Mouse (Mus musculus): ENCODE measurements around the gene Carm1.
A peak's percentile ranks its signal among the peaks of the same experiment; 100 is the strongest.

Carm1 gene

DNA sequence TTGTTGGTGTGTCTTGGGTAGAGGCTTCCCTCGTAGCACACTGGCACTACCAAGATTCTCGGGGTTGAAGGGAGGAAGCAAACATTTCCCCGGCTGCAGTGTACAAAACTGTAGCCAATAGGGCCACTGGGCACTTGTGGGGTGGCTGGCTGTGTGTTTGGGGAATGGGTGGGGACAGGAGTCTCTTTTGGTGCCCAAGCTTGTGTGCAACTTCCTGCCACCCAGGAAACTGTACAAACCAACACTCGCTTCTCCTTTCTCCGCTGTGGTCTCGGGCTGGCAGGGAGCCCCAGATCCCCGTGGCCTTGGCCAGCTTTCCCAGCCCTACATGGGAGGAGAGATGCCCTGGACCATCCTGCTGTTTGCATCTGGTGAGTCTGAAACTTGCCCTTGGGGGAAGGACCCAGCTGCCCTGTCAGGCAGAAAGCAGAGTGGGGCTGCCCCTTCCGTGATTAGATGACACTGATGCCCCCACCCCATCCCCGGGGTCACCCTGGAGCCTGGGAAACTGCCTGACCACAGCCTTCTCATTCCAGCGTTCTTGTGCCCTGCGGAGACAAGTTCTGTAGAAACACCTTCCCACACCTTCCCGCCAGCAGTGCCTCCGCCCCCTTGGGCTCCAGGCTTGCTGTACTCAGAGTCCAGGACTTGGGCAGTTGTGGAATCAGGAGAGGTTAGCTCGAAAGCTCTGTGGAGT is 20.6 kb upstream of the Carm1 start, which contains the start of gene AB124611:
Gene AB124611 (plus strand): TSS at position 240 of the 697 bp plus-strand sequence.
- TF ChIP-seq GATA4 (IDR thresholded peaks at IDR 0.05; ENCODE audit: insufficient replicate concordance, low read length): no peak

DNA sequence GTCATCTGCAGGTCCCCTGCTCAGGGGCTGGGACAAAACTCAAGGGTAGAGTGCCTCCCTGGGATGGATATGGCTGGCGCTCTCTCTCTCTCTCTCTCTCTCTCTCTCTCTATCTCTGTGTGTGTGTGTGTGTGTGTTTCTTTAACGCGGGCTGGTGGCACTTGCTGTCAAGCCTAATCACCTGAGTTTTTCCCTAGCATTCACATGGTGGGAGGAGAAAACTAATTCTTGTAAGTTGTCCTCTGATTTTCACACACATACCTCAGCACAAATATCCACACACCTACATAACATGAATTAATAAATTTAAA is 20.1 kb upstream of the Carm1 start:
- TF ChIP-seq GATA4 (IDR thresholded peaks at IDR 0.05; ENCODE audit: insufficient replicate concordance, low read length): no peak

DNA sequence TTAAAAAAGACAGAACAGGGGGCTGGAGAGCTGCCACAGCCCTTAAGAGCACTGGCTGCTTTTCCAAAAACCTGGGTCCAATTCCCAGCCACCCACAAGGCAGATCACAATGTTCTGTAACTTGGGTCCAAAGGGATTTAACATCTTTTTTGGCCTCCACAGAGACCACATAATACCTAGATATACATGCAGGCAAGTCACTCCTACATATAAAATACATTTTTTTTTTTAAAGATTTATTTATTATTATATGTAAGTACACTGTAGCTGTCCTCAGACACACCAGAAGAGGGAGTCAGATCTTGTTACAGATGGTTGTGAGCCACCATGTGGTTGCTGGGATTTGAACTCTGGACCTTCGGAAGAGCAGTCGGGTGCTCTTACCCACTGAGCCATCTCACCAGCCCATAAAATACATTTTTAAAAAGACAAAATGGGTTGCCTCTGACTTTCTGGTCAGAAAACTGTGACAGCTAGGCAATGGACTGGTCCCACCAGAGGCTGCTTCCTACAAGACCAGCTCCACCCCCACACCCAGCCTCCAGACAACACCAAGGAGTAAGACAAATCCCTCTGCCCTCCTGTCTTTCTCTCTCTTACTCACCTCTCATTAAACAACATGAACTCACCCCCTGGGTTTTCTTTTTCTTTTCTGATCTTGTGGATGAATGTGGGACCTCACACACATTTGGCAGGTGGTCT is 19.4 kb upstream of the Carm1 start:
- TF ChIP-seq GATA4 (IDR thresholded peaks at IDR 0.05; ENCODE audit: insufficient replicate concordance, low read length): no peak

DNA sequence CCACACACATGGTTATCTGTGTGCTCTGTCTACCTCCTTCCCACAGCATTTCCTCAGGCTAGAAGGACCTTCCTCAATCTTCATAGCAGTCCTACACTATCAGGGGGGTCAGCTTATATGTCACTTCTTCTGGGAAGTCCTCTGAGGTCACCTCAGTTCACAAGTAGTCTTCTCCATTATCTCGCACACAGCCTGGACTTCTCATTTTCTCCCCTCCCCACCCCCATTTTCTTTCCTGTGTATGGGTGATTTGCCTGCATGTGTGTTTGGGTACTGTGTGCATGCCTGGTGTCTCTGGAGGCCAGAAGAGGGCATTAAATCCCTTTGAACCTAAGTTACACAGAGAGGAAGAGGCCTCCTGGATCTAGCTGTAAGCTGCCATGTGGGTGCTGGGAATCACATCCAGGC is 18.8 kb upstream of the Carm1 start:
- TF ChIP-seq GATA4 (IDR thresholded peaks at IDR 0.05; ENCODE audit: insufficient replicate concordance, low read length): no peak

DNA sequence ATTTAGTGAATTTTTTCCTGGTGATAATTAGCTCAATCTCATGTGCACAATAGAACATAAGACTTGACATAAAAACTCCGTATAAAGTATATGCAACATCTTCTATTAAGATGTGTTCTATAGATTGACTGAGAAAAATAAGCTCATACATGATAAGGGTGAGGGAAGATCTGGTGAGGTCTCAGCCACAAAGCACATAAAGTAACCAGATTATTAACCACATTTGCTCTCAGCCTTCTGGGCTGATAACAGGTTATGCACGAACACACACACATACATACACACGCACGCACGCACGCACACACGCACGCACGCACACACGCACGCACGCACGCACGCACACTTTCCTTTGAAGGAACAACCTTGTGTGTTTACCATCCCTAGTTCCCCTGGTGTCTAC is 10.2 kb upstream of the Carm1 start:
- TF ChIP-seq GATA4 (IDR thresholded peaks at IDR 0.05; ENCODE audit: insufficient replicate concordance, low read length): no peak

DNA sequence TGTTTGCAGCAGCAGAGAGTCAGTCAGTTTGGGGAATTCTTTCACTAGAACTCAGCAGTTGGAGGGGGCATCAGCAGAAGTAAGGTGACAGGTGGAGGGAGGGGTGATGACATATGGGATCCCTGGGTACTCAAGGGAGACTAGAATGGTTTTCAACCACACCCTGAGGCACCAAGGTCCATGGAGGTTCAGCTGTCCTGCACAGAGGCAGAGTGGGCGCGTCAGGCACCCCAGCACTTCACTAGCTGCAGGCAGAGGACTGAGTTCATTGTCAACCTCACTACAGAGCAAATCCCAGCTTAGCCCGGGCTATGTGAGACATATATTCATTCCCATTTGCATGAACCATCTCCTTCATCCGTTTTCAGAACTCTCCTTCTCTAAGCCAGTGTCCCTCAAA is 9.7 kb upstream of the Carm1 start:
- TF ChIP-seq GATA4 (IDR thresholded peaks at IDR 0.05; ENCODE audit: insufficient replicate concordance, low read length): no peak

DNA sequence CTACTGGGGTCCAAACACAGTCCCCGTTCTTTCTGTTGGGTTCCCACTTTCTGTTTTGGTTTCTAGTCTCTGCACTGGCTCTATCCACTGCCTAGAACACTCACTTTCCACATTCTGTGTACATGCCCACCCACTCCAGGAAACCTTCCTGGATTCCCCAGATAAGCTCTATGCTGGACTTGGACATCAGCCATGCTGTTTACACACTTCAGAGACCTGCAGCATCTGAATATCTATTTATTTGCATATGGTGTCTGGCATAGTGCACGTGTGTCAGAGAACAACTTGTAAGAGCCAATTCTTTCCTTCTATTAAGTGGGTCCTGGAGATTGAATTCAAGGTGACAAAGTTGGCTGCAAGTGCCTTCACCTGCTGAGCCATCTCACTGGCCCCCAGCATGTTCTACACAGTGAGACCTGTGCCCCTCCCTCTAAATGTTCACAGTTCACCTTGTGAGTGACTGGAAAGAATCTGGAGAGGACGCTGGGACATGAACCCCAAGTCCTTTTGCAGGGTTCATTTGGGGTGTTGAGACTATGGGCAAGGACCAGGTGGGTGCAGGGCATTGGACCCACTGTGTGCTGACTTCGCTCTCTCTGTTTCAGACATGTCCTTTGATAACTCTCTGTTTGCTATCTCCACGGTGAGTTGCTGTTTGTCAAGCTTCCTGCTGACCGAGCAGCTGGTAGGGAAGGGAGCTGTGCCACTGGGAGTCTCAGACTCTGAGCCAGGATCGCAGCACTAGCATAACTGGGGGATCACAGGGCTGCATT is 6.5 kb upstream of the Carm1 start:
- TF ChIP-seq GATA4 (IDR thresholded peaks at IDR 0.05; ENCODE audit: insufficient replicate concordance, low read length): no peak

DNA sequence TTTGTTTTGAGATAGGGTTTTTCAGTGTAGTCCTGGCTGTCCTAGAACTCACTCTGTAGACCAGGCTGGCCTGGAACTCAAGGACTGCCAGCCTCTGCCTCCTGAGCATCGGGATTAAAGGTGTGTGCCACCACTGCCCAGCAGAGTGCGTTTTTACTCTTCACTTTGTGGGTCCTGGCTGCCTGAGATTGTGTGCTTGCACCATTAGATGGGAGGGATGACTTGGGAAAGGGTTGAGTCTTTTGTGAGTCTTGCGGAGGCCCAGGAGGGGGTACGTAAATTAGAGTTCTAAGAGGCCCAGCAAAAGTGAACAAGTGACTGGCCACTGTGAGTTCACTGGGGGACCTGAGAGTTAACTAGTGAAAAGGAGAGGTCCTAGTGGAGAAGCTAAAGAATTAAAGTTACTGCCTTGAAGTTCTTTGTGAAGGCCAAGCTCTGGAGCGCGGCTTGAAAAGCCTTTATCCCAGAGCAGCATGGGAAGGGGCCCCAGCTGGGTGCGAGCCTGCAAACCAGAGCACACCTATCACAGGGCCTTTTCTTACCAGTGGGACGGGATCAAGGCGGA is 1.3 kb upstream of the Carm1 start:
- no peak for TF ChIP-seq GATA4 (IDR thresholded peaks at IDR 0.05; ENCODE audit: insufficient replicate concordance, low read length)

DNA sequence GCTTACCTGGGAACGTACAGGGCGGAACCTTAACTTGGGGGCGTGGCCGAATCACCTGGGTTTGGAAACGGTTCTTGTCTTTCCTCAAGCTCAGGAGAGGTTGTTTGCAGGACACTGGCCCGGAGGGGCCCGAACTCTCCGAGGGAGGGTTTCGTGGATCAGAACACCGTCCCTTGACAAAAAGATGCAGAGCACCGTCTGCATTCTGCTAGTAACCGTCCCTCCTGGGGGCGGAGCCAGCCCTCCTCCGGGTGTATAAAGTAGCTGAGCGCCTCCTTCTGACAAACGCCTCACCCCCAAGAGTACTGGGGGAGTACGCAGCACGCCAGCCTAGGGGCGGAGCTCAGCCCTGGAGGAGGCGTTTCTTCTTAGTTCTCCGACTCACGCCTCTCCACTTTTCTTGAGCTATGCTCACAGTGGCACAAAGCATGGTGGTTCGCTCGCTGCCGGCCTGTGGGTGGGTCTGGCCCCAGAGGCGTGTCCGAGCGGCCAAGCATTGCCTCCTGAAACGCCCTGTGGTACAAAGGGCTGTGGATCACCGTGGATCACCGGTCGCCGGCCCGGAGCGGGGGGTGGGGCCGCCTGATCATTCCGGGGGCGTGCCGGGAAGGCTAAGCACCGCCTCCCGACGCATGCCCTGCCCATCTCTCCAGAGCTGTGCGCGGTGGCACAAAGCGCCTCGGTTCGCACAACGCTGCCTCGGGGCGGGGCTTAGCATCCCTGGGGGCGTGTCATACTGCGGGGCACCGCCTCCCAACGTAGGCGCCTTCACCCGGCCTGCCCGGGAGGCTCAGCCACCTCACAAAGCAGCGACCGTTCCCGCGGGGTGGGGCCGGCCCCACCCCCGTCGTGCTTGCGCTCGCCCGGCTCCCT is 542 bp upstream of the Carm1 start:
- TF ChIP-seq GATA4 (IDR thresholded peaks at IDR 0.05; ENCODE audit: insufficient replicate concordance, low read length): no peak

DNA sequence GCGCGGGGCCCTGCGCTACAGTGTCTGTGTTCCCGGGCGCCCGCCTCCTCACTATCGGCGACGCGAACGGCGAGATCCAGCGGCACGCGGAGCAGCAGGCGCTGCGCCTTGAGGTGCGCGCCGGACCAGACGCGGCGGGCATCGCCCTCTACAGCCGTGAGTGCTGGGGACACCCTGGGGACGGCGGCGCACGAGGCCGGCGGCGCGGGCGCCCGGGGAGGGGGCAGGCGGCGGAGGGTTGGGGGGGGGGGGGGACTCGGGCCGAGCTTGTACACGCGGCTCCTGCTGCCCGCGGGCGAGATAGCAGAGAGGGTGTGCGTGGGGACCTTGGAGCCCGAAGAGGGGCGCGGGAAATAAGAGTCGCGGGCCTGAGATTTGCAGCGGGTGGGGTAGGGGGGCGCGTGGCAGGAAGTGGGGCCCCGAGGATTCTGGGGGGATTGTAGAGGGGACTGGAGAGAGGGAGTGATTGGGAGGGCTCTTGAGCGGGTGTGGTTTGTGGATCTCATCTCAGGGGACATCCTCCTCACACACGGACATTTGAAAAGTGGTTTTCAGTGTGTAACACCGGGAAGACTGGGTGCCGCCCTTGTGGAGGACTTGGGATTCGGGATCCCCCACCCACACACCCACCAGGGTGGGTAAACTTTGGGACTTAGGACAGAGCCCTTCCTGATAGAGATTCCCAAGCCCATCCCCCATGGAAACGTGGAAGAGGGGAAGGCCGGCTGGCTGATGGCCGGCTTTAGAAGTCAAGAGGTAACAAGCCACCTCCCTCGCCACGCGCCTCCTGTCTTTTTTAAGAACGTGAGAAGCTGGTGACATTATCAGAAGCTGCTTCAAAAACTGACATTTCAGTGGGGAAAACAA is 614 bp downstream of the Carm1 start:
- peak; percentile 8; the same call in 1 of the 2 replicates for TF ChIP-seq GATA4 (IDR thresholded peaks at IDR 0.05; ENCODE audit: insufficient replicate concordance, low read length)

DNA sequence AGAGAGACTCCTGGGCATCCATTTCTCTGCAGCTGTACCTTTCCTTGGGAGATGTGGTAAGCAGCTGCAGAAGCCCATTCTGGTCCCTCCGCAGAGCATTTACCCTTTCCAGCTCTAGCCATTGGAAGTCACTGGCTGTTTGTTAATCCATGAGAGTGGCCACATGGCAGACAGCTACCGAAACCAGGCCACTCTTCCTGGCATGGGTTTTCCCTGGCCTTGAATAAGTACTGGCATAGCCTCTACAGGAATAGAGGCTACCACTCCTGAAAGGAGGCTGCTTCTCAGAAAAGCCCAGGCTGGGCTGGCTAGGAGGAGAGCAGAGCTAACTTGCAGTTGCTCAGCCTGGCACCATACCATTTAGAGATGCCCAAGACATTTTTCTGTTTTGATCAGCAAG is 4.4 kb downstream of the Carm1 start:
- TF ChIP-seq GATA4 (IDR thresholded peaks at IDR 0.05; ENCODE audit: insufficient replicate concordance, low read length): no peak

DNA sequence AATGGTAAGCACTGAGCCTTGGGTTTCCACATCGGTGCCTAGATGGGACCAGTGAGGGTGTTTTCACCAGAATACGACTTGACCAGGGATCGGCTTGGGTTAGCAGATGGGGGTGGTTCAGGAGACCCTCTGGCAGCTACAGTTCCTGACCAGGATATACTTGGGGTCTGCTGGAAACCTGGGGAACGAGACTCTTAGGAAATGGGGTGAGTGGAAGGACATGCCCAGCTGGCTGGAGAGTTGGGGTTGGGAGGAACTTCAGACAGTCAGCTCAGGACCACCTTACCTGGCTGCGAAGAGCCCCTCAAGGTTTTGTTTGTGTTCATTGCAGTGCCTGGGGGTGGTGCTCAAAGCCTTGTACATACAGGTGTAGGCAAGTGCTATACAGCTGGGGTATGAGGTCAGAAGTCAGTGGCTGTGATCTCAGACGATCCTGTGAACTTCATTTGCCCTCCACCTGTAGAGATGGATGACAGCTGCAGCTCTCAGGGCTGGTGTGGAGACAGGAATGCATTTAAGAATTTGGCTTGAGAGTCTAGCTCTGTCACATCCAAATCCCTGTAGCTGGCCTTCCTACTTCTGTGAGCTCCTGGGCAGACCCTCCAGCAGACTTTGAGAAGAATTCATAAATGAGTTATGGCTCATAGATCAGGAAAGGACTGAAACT is 7.0 kb downstream of the Carm1 start:
- no peak for TF ChIP-seq GATA4 (IDR thresholded peaks at IDR 0.05; ENCODE audit: insufficient replicate concordance, low read length)

DNA sequence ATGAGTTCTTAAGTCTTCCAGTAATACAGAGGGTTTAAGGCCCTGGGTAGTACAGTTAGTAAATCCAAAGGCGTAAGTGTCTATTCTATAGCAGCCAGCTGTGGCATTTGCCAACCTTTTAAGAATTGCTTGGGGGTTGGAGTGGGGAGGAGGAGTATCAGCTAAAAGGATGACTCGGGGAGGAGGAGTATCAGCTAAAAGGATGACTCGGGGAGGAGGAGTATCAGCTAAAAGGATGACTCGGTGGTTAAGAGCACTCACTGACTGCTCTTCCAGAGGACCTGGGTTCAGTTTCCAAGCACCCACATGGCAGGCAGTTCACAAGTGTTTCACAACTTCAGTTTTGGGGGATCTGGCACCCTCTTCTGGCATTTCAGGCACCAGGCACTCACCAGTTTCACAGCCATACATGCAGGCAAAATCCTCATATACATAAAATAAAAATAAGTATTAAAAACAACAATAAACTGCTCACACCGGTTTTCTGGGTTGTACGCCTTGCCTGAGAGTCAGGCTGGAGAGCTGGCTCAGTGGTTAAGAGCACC is 8.6 kb downstream of the Carm1 start:
- TF ChIP-seq GATA4 (IDR thresholded peaks at IDR 0.05; ENCODE audit: insufficient replicate concordance, low read length): no peak

All from liver, adult (tissue).